Mouse (Mus musculus) CH12.LX (cell line): ENCODE results near the gene Olfr95.
A peak's percentile ranks its signal among the peaks of the same experiment; 100 is the strongest.

Source experiments
- CTCF ChIP-seq, 2 experiments: IDR thresholded peaks in 1 of 2; conservative IDR thresholded peaks in 1 of 2; 2 replicates each; pipeline ENCODE4 v1.5.1; 2011 to 2012; ENCODE audit warnings: low read depth in 2 of 2, low read length in 2 of 2, improper control_type of control experiment in 1 of 2, inconsistent platforms in 1 of 2, mild to moderate bottlenecking in 1 of 2, moderate library complexity in 1 of 2
- MAFK ChIP-seq: IDR thresholded peaks from 2 replicates; pipeline ENCODE4 v1.6.1; 2011; ENCODE audit warnings: low read length, improper control_type of control experiment; ENCODE audit not compliant: insufficient replicate concordance
- ZC3H11A ChIP-seq: IDR thresholded peaks from 2 replicates; pipeline ENCODE4 v1.6.1; 2012; ENCODE audit warnings: low read depth, mild to moderate bottlenecking, inconsistent platforms, low read length, improper control_type of control experiment

DNA sequence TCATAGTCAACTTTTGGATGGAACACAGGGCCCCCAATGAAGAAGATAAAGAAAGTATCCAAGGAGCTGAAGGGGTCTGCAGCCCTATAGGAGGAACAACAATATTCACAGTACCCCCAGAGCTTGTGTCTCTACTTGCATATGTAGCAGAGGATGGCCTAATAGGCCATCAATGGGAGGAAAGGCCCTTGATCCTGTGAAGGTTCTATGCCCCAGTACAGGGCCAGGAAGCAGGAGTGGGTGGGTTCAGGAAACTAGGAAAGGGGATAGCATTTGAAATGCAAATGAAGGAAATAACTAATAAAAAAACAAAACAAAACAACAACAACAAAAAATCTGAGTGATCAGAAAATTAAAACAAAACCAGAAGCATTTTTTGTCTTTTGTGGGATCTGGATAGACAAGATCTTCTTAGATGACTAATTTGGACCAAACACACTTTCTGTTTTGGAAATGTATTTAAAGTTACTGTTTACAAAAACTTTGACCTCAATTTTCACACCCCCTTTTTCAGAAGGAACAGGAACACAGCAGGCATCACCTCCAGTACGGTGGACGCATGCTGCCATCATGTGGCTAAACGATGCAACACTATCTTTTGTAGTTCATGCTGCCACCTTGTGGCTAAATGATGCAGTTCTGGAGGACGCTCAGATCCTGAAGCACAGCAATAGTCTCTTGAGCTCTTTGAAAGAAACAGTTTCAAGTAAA is 9.6 kb downstream of the Olfr95 start:
- TF ChIP-seq ZC3H11A (peak; percentile 87), MAFK (no peak), CTCF (conservative IDR thresholded peaks at IDR 0.05 in 1 of 2, IDR thresholded peaks at IDR 0.05 in 1 of 2; ENCODE audit: low read depth in 2 of 2, low read length in 2 of 2) (peak; percentile 94 to 100)
